Mouse (Mus musculus): Measurements from ENCODE around the gene Saysd1. TPM values are rescaled to one million over a fixed set of nuclear protein-coding genes. Genes with fewer than 3 reads are reported as not detected.

The Saysd1 gene
- total and polyA plus RNA-seq, 3 experiments, result 2.8 to 7.9 (median 2.8) TPM

- no peaks in the 10 kb centered on the region for H3K9me3 ChIP-seq (replicated peaks)
- H3K36me3 ChIP-seq (replicated peaks), result no peaks in the 10 kb centered on the region
- no peak for ATAC-seq (ENCODE audit: extremely low read depth, insufficient number of reproducible peaks, low FRiP score, poor library complexity, severe bottlenecking)
- DNase-seq (ENCODE audit: low spot score), result no peak
- no peak overlapping the region for H3K4me3 ChIP-seq (ENCODE audit: low read depth, low read length)
- TF ChIP-seq GATA2 (IDR thresholded peaks at IDR 0.05; ENCODE audit: borderline replicate concordance, low read depth, low read length) (no peak), CTCF (IDR thresholded peaks at IDR 0.05; ENCODE audit: low read depth, low read length) (no peak), POLR2AphosphoS5 (IDR thresholded peaks at IDR 0.05; ENCODE audit: insufficient replicate concordance, low read depth, low read length) (no peak)
- H3K27me3 ChIP-seq (ENCODE audit: insufficient read depth, low read length), result peaks cover 27% of the 10 kb centered on the region
- H3K4me1 ChIP-seq (ENCODE audit: insufficient read depth, low read depth, low read length), result no peaks in the 10 kb centered on the region
These were observed 89.9 kb downstream of the Saysd1 start for GRCm38 (mm10) chr14:20048481-20048835.

DNA sequence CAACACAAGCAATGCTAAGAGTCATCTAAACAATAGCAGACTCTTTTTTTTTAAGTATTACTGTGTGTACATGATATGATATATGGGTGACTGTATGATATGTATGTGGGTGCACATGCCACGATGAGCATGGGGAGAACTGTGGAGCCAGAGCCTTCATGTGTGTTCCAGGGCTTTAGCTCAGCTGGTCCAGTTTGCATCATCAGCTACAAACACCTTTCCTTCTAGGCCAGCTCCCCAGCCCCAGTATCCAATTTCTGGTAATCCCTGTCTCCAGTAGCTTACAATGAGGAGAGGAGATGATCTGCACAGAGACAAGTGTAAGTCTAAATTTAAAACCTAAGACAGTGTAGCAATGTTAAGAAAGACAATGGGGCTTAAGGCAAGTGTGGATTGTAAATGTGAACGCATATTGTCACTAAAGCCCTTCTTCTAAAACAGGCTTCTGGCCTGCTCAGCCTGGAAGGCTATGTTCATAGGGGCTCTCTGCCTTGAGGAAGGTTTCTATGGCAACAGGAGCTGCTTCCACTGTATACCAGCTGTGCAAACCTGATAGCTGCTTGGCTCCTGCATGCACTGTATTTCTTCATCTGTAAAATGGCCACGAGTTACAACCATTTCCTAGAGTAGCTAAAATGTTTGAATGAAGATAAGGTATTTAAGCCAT is 90.4 kb downstream of the Saysd1 start:
- H3K4me3 ChIP-seq (ENCODE audit: low read depth, low read length), result no peak overlapping the region
- peaks cover 27% of the 10 kb centered on the region for H3K27me3 ChIP-seq (ENCODE audit: insufficient read depth, low read length)
- DNase-seq (ENCODE audit: low spot score) (no peak), ATAC-seq (ENCODE audit: extremely low read depth, insufficient number of reproducible peaks, low FRiP score, poor library complexity, severe bottlenecking) (no peak)
- TF ChIP-seq TAL1 (conservative IDR thresholded peaks at IDR 0.05; ENCODE audit: low read depth, low read length) (no peak), POLR2AphosphoS5 (IDR thresholded peaks at IDR 0.05; ENCODE audit: insufficient replicate concordance, low read depth, low read length) (no peak), GATA1 (IDR thresholded peaks at IDR 0.05; ENCODE audit: borderline replicate concordance, low read length) (no peak)
- H3K9me3 ChIP-seq (replicated peaks), result no peaks in the 10 kb centered on the region
- H3K4me1 ChIP-seq (ENCODE audit: insufficient read depth, low read depth, low read length), result no peaks in the 10 kb centered on the region
- H3K36me3 ChIP-seq (replicated peaks), result no peaks in the 10 kb centered on the region

- no peaks in the 10 kb centered on the region for H3K4me1 ChIP-seq (ENCODE audit: insufficient read depth, low read depth, low read length)
- no peaks in the 10 kb centered on the region for H3K9me3 ChIP-seq (replicated peaks)
- H3K36me3 ChIP-seq (replicated peaks), result no peaks in the 10 kb centered on the region
- ATAC-seq (ENCODE audit: extremely low read depth, insufficient number of reproducible peaks, low FRiP score, poor library complexity, severe bottlenecking) (no peak), DNase-seq (ENCODE audit: low spot score) (no peak)
- peaks cover 27% of the 10 kb centered on the region for H3K27me3 ChIP-seq (ENCODE audit: insufficient read depth, low read length)
- H3K4me3 ChIP-seq (ENCODE audit: low read depth, low read length), result no peak overlapping the region
- TF ChIP-seq GATA1 (IDR thresholded peaks at IDR 0.05; ENCODE audit: borderline replicate concordance, low read length) (no peak), CTCF (IDR thresholded peaks at IDR 0.05; ENCODE audit: low read depth, low read length) (no peak), POLR2AphosphoS5 (IDR thresholded peaks at IDR 0.05; ENCODE audit: insufficient replicate concordance, low read depth, low read length) (no peak), TAL1 (conservative IDR thresholded peaks at IDR 0.05; ENCODE audit: low read depth, low read length) (no peak), GATA2 (IDR thresholded peaks at IDR 0.05; ENCODE audit: borderline replicate concordance, low read depth, low read length) (no peak)
These were observed 91.0 kb downstream of the Saysd1 start for GRCm38 (mm10) chr14:20047291-20047690.

DNA sequence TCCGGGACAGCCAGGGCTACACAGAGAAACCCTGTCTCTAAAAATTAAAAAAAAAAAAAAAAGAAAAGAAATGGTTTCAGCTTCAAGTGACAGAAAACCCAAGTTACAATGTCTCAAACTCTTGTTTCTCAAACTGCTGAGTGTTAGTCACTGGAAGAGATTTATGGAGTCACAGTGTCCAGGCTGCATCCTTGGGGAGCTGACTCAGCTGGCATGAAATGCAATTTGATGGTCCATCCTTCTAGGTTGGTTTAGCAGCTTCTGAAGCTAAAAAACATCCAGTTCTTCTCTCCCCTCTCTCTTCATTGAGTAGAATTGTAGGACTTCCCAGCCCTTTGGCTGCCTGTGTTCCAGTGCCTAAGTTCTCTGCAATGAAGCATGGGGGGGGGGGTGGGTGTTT is 94.3 kb downstream of the Saysd1 start:
- DNase-seq (ENCODE audit: low spot score) (no peak), ATAC-seq (ENCODE audit: extremely low read depth, insufficient number of reproducible peaks, low FRiP score, poor library complexity, severe bottlenecking) (no peak)
- H3K9me3 ChIP-seq (replicated peaks), result no peaks in the 10 kb centered on the region

GRCm38 (mm10) chr14:20041836-20042235 is 96.5 kb downstream of the Saysd1 start:
- DNase-seq (ENCODE audit: low spot score), result no peak
- no peak for ATAC-seq (ENCODE audit: extremely low read depth, insufficient number of reproducible peaks, low FRiP score, poor library complexity, severe bottlenecking)
- TF ChIP-seq POLR2AphosphoS5 (IDR thresholded peaks at IDR 0.05; ENCODE audit: insufficient replicate concordance, low read depth, low read length), result no peak
- TF ChIP-seq GATA1 (IDR thresholded peaks at IDR 0.05; ENCODE audit: borderline replicate concordance, low read length), result no peak
- no peak for TF ChIP-seq GATA2 (IDR thresholded peaks at IDR 0.05; ENCODE audit: borderline replicate concordance, low read depth, low read length)
- TF ChIP-seq CTCF (IDR thresholded peaks at IDR 0.05; ENCODE audit: low read depth, low read length), result no peak
- TF ChIP-seq TAL1 (conservative IDR thresholded peaks at IDR 0.05; ENCODE audit: low read depth, low read length), result no peak

More for the DNA sequence above, 94.3 kb downstream of the Saysd1 start:
- Histone ChIP-seq H3K27me3 (ENCODE audit: insufficient read depth, low read length) (peaks cover 24% of the 10 kb centered on the region), H3K36me3 (replicated peaks) (no peaks in the 10 kb centered on the region), H3K4me1 (ENCODE audit: insufficient read depth, low read depth, low read length) (no peaks in the 10 kb centered on the region), H3K4me3 (ENCODE audit: low read depth, low read length) (no peak overlapping the region)
- no peak for TF ChIP-seq GATA1 (IDR thresholded peaks at IDR 0.05; ENCODE audit: borderline replicate concordance, low read length)
- TF ChIP-seq GATA2 (IDR thresholded peaks at IDR 0.05; ENCODE audit: borderline replicate concordance, low read depth, low read length), result no peak
- no peak for TF ChIP-seq POLR2AphosphoS5 (IDR thresholded peaks at IDR 0.05; ENCODE audit: insufficient replicate concordance, low read depth, low read length)

DNA sequence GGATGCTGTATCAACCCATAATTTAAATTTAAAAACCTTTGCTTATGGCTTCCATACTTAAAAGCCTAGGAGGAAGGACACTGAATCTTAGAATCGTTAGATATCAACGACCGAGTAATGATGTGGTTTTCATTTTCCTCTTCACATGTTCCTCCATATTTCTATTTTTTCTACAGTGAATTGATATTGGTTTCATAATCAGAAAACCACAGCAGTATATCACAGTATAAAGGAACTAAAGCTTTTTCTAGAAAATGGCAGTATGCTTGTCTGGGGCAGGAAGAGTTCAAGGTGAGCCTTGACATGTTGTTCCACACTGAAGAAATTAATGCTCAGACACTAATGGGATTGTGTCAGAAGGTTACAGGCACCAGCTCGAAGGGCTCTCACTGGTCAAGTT is 97.4 kb downstream of the Saysd1 start:
- DNase-seq (ENCODE audit: low spot score), result no peak
- Histone ChIP-seq H3K36me3 (replicated peaks) (no peaks in the 10 kb centered on the region), H3K9me3 (replicated peaks) (no peaks in the 10 kb centered on the region; the same call in 1 of the 2 replicates), H3K4me3 (ENCODE audit: low read depth, low read length) (no peak overlapping the region), H3K27me3 (ENCODE audit: insufficient read depth, low read length) (peaks cover 15% of the 10 kb centered on the region), H3K4me1 (ENCODE audit: insufficient read depth, low read depth, low read length) (no peaks in the 10 kb centered on the region)
- ATAC-seq (ENCODE audit: extremely low read depth, insufficient number of reproducible peaks, low FRiP score, poor library complexity, severe bottlenecking), result no peak
- TF ChIP-seq TAL1 (conservative IDR thresholded peaks at IDR 0.05; ENCODE audit: low read depth, low read length), result no peak
- no peak for TF ChIP-seq GATA1 (IDR thresholded peaks at IDR 0.05; ENCODE audit: borderline replicate concordance, low read length)
- TF ChIP-seq POLR2AphosphoS5 (IDR thresholded peaks at IDR 0.05; ENCODE audit: insufficient replicate concordance, low read depth, low read length), result no peak
- TF ChIP-seq CTCF (IDR thresholded peaks at IDR 0.05; ENCODE audit: low read depth, low read length), result no peak
- no peak for TF ChIP-seq GATA2 (IDR thresholded peaks at IDR 0.05; ENCODE audit: borderline replicate concordance, low read depth, low read length)

More at GRCm38 (mm10) chr14:20041836-20042235, 96.5 kb downstream of the Saysd1 start:
- Histone ChIP-seq H3K36me3 (replicated peaks) (no peaks in the 10 kb centered on the region), H3K9me3 (replicated peaks) (no peaks in the 10 kb centered on the region; the same call in 1 of the 2 replicates), H3K4me1 (ENCODE audit: insufficient read depth, low read depth, low read length) (no peaks in the 10 kb centered on the region), H3K27me3 (ENCODE audit: insufficient read depth, low read length) (peaks cover 19% of the 10 kb centered on the region), H3K4me3 (ENCODE audit: low read depth, low read length) (no peak overlapping the region)

Data from G1E (cell line).